Mouse (Mus musculus) adrenal gland, postnatal 14 days (tissue): ENCODE data around the gene Plxna4. TPM values are rescaled to one million over a fixed set of nuclear protein-coding genes. Genes with fewer than 3 reads are reported as not detected.
"Not testable (repeated sequence)": the region's sequence is repeated elsewhere in the genome, so short reads cannot be mapped to it uniquely, and the experiment has no call there.

Source experiments
- DNase-seq: peaks from one replicate; pipeline ENCODE4 v3.0.0; 2021; ENCODE audit warnings: mixed read lengths
- total RNA-seq: library from RNA; stranded (reverse); gene quantifications from 2 replicates; pipeline ENCODE4 v1.2.3, GENCODE M21; 2021

The Plxna4 gene
- total RNA-seq, 1 experiment from 2014 or later, result 4.6 TPM

GRCm38 (mm10) chr6:32540155-32540554 is 47.8 kb downstream of the Plxna4 start:
- DNase-seq, result no peak

- no peak for DNase-seq
These were observed 53.8 kb downstream of the Plxna4 start for GRCm38 (mm10) chr6:32533962-32534740.

GRCm38 (mm10) chr6:32528081-32528570 is 59.9 kb downstream of the Plxna4 start:
- DNase-seq, result no peak

GRCm38 (mm10) chr6:32527518-32527917 is 60.5 kb downstream of the Plxna4 start:
- DNase-seq, result no peak

- no peak for DNase-seq
These were observed 61.2 kb downstream of the Plxna4 start for GRCm38 (mm10) chr6:32526762-32527161.

- no peak for DNase-seq
These were observed 67.9 kb downstream of the Plxna4 start for GRCm38 (mm10) chr6:32520097-32520496.

GRCm38 (mm10) chr6:32518617-32519016 is 69.4 kb downstream of the Plxna4 start:
- DNase-seq, result no peak

GRCm38 (mm10) chr6:32514096-32514495 is 73.9 kb downstream of the Plxna4 start:
- DNase-seq, result no peak

- no peak for DNase-seq
These were observed 76.0 kb downstream of the Plxna4 start for GRCm38 (mm10) chr6:32512010-32512409.

- peak; percentile 51 for DNase-seq
These were observed 77.1 kb downstream of the Plxna4 start for GRCm38 (mm10) chr6:32510924-32511323.

GRCm38 (mm10) chr6:32510491-32510890 is 77.5 kb downstream of the Plxna4 start:
- no peak for DNase-seq

GRCm38 (mm10) chr6:32509046-32509445 is 78.9 kb downstream of the Plxna4 start:
- DNase-seq, result no peak

- no peak for DNase-seq
These were observed 83.0 kb downstream of the Plxna4 start for GRCm38 (mm10) chr6:32504963-32505362.

- DNase-seq, result not testable (repeated sequence)
These were observed 86.8 kb downstream of the Plxna4 start for GRCm38 (mm10) chr6:32501186-32501585.

- DNase-seq, result peak; percentile 51
These were observed 89.9 kb downstream of the Plxna4 start for GRCm38 (mm10) chr6:32498106-32498505.

- no peak for DNase-seq
These were observed 91.9 kb downstream of the Plxna4 start for GRCm38 (mm10) chr6:32496109-32496508.

- DNase-seq, result no peak
These were observed 92.5 kb downstream of the Plxna4 start for GRCm38 (mm10) chr6:32495532-32495931.

GRCm38 (mm10) chr6:32493557-32493956 is 94.4 kb downstream of the Plxna4 start:
- DNase-seq, result peak; percentile 67

GRCm38 (mm10) chr6:32487121-32487520 is 100.9 kb downstream of the Plxna4 start:
- no peak for DNase-seq

- DNase-seq, result no peak
These were observed 105.5 kb downstream of the Plxna4 start for GRCm38 (mm10) chr6:32482469-32482868.

GRCm38 (mm10) chr6:32480741-32481140 is 107.3 kb downstream of the Plxna4 start:
- peak; percentile 21 for DNase-seq

- no peak for DNase-seq
These were observed 108.2 kb downstream of the Plxna4 start for GRCm38 (mm10) chr6:32479765-32480164.

GRCm38 (mm10) chr6:32479193-32479758 is 108.7 kb downstream of the Plxna4 start:
- DNase-seq, result peak; percentile 79

- DNase-seq, result no peak
These were observed 112.0 kb downstream of the Plxna4 start for GRCm38 (mm10) chr6:32475958-32476357.
